Mouse (Mus musculus) limb, embryonic 12.5 days (tissue): ENCODE data around the gene Sh3d19. TPM values are rescaled to one million over a fixed set of nuclear protein-coding genes. Genes with fewer than 3 reads are reported as not detected.

Experiments used
- ATAC-seq: fragments of 200-750 bp; cut with Nextera tagmentation; 2 replicates; pipeline ENCODE4 v1.8.0; 2017; ENCODE audit warnings: low read depth, moderate TSS enrichment; ENCODE audit not compliant: insufficient number of reproducible peaks, insufficient read depth, low FRiP score, low TSS enrichment
- H3K27ac ChIP-seq: fragments of 300-500 bp; sonication (generic); 2 replicates; pipeline ENCODE4 v1.5.1; 2016; ENCODE audit warnings: mild to moderate bottlenecking, moderate library complexity
- H3K27me3 ChIP-seq: fragments of 300-500 bp; sonication (generic); 2 replicates; pipeline ENCODE4 v1.6.1; 2016; ENCODE audit warnings: mild to moderate bottlenecking, moderate library complexity
- H3K36me3 ChIP-seq: fragments of 300-500 bp; sonication (generic); 2 replicates; pipeline ENCODE4 v1.6.1; 2016; ENCODE audit warnings: mild to moderate bottlenecking, moderate library complexity
- H3K4me1 ChIP-seq: fragments of 300-500 bp; sonication (generic); replicated peaks from 2 replicates; pipeline ENCODE4 v1.6.1; 2016
- H3K4me2 ChIP-seq: fragments of 300-500 bp; sonication (generic); 2 replicates; pipeline ENCODE4 v1.6.1; 2016; ENCODE audit warnings: mild to moderate bottlenecking, moderate library complexity
- H3K4me3 ChIP-seq: fragments of 300-500 bp; sonication (generic); replicated peaks from 2 replicates; pipeline ENCODE4 v1.5.1; 2016; ENCODE audit warnings: mild to moderate bottlenecking
- H3K9ac ChIP-seq: fragments of 300-500 bp; sonication (generic); replicated peaks from 2 replicates; pipeline ENCODE4 v1.6.1; 2016; ENCODE audit warnings: mild to moderate bottlenecking, moderate library complexity
- H3K9me3 ChIP-seq: fragments of 300-500 bp; sonication (generic); 2 replicates; pipeline ENCODE4 v1.6.1; 2016; ENCODE audit warnings: mild to moderate bottlenecking, moderate library complexity
- WGBS: fragments of 180-500 bp; shearing (Covaris S2); methylation state at CpG from one replicate; pipeline ENCODE4 v1.1.7; 2016; 5-methylcytosine and 5-hydroxymethylcytosine counted together
- polyA plus RNA-seq: library from polyadenylated mRNA; unstranded; fragments of >200 nt; fragmentation: Nextera tagmentation; extraction: Ambion mirVana; gene quantifications from 2 replicates; pipeline ENCODE4 v1.2.1, GENCODE M21; 2016

Gene Sh3d19
- polyA plus RNA-seq, 1 experiment from 2014 or later, result 20.6 TPM

DNA sequence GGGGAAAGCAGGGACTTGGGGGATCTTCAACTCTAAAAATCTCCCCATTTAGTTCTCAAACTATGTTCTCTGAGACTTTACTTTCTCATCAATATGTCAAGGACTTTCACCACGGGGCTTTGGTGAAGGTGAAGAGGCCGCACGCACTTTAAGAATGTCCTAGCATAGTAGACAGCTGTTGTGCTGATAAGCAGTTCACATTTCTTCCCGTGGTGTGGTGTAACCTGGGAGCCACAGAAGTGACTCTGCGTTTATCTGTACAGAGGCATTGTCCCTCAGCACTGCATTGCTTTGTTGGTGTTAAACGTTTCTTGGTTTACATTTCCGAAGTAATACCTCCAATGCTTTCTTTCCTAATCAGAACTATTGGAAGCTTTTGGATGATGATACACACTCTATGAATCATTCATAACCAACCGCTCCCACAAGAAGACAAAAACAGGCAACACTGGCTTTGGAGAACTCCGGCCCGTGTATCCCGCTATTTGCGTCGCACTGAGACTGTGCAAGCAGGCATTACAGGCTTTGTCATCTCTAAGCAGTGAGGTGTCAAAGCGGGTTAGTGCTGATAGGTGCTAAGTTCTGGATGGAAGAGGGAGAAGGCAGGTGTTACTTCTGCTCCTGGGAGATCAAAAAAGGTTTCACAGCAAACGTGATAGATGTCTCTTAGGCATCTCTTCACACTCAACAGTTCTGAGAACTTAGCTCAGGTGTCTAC is 57.9 kb downstream of the Sh3d19 start:
- no peak overlapping the region for H3K9ac ChIP-seq
- H3K9me3 ChIP-seq, result no peaks in the 10 kb centered on the region
- H3K27me3 ChIP-seq, result no peaks in the 10 kb centered on the region
- H3K36me3 ChIP-seq, result no peaks in the 10 kb centered on the region
- H3K27ac ChIP-seq, result no peak overlapping the region
- peaks cover 22% of the 10 kb centered on the region for H3K4me1 ChIP-seq
- WGBS, result 86% methylated on average over 15 of the region's 15 CpGs
- H3K4me2 ChIP-seq, result no peak overlapping the region
- no peak for ATAC-seq
- H3K4me3 ChIP-seq, result no peak overlapping the region

DNA sequence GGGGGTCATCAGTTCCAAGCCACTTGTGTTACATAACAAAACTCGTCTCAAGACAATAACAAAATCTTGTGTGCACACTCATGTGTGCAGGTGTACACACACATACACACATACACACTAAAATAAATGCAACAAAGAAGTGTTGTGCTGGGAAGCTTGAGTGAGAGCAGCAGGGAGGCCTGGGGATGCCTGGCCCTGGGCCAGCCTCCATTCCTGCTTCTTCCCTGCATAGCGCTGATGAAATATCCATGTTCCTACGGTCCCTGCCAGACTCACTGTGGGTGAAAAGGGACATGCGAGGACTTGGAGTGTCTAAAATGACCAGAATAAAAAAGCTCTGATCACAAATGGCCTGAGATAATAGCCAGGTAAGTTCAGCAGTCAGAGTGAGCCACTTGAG is 59.7 kb downstream of the Sh3d19 start:
- no peaks in the 10 kb centered on the region for H3K27me3 ChIP-seq
- H3K9ac ChIP-seq, result no peak overlapping the region
- peaks cover 8% of the 10 kb centered on the region; the same call in 1 of the 2 replicates for H3K4me1 ChIP-seq
- ATAC-seq, result no peak
- no peak overlapping the region for H3K4me3 ChIP-seq
- H3K27ac ChIP-seq, result no peak overlapping the region
- no peaks in the 10 kb centered on the region for H3K9me3 ChIP-seq
- no peak overlapping the region for H3K4me2 ChIP-seq
- H3K36me3 ChIP-seq, result no peaks in the 10 kb centered on the region
- WGBS, result 69% methylated on average over 4 of the region's 4 CpGs

DNA sequence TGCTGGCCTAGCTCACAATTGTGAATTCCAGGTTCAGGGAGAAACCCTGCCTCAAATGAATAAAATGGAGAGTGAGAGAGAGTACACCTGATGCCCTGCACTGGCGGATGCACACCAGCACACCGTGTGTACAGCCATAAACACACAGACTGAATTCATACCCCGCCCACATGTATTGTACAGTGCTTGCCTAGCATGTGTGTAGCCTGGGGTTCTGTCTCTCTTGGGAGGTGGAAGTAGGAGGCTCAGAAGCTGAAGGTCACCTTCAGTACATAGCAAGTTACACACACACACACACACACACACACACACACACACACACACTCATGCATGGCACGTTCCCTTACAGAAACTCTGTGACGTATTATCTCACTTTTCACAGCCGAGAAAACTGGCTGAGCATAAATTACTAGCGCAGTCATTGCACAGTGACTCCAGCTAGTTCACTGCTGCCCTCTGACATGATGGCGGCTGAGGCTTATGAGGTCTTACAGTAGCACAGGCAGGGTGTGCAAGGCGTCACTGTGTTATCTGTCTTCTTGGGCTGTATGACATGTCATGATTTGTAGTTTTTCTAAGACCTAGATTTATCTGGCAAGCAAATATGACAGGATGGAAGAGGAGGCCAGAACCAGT is 62.7 kb downstream of the Sh3d19 start:
- no peak overlapping the region for H3K4me2 ChIP-seq
- peaks cover 9% of the 10 kb centered on the region for H3K4me1 ChIP-seq
- H3K9me3 ChIP-seq, result no peaks in the 10 kb centered on the region
- peaks cover 6% of the 10 kb centered on the region; the same call in 1 of the 2 replicates for H3K36me3 ChIP-seq
- 80% methylated on average over 9 of the region's 9 CpGs for WGBS
- no peak overlapping the region for H3K9ac ChIP-seq
- no peak overlapping the region for H3K27ac ChIP-seq
- no peak overlapping the region for H3K4me3 ChIP-seq
- H3K27me3 ChIP-seq, result no peaks in the 10 kb centered on the region
- no peak for ATAC-seq

DNA sequence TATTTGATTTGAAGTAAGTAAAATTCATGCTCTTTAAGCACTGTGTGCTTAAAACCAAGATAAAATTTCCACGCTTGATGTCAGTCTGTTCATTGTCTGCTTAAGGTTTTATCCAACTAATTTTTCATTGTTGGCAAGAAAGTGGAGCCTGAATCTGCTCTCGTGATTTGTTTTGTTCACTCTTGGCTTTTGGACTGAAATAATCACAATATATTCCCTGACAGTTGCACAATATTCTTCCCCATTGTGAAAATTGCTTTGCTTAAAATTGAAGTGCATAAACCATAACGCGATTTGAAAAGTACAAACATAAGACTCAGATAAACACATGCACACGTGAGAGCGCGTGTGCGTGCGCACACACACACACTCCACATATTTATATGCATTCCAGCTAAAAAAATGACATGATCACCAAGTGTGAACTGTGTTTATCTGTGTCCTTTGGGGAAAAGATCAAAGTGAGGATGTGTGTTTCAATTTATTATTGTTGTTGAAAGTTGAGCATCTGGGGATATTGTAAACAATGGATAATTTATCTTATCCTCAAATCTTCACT is 67.1 kb downstream of the Sh3d19 start:
- WGBS, result 94% methylated on average over 9 of the region's 9 CpGs
- H3K4me1 ChIP-seq, result peaks cover 20% of the 10 kb centered on the region
- H3K4me3 ChIP-seq, result no peak overlapping the region
- peaks cover 9% of the 10 kb centered on the region for H3K36me3 ChIP-seq
- no peak overlapping the region for H3K4me2 ChIP-seq
- no peaks in the 10 kb centered on the region; the same call in 1 of the 2 replicates for H3K9me3 ChIP-seq
- H3K27ac ChIP-seq, result no peak overlapping the region
- H3K9ac ChIP-seq, result no peak overlapping the region
- H3K27me3 ChIP-seq, result no peaks in the 10 kb centered on the region
- ATAC-seq, result no peak

DNA sequence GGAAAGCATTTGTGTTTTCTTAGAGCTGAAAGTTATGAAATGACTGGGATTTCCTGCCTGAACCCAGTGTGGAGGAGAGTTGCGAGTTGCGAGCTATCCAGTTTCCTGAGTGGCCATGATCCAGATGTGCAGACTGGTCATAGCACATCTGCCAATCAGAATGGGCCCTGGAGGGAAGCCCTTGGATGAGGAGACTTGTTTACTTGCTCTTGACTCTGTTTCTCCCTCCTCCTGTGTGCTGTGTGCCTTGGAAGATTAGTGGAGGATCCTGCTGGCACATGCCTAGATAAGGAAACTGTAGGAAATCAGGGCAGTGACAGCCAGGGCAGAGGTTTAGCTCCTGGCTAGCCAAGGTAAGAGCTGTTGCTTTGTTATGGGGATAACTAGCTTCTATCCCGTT is 67.7 kb downstream of the Sh3d19 start:
- Histone ChIP-seq H3K36me3 (peaks cover 12% of the 10 kb centered on the region), H3K4me3 (no peak overlapping the region), H3K27me3 (no peaks in the 10 kb centered on the region), H3K27ac (no peak overlapping the region), H3K4me2 (no peak overlapping the region), H3K9ac (no peak overlapping the region), H3K4me1 (peaks cover 20% of the 10 kb centered on the region), H3K9me3 (no peaks in the 10 kb centered on the region; the same call in 1 of the 2 replicates)
- 39% methylated on average over 3 of the region's 3 CpGs for WGBS
- no peak for ATAC-seq

DNA sequence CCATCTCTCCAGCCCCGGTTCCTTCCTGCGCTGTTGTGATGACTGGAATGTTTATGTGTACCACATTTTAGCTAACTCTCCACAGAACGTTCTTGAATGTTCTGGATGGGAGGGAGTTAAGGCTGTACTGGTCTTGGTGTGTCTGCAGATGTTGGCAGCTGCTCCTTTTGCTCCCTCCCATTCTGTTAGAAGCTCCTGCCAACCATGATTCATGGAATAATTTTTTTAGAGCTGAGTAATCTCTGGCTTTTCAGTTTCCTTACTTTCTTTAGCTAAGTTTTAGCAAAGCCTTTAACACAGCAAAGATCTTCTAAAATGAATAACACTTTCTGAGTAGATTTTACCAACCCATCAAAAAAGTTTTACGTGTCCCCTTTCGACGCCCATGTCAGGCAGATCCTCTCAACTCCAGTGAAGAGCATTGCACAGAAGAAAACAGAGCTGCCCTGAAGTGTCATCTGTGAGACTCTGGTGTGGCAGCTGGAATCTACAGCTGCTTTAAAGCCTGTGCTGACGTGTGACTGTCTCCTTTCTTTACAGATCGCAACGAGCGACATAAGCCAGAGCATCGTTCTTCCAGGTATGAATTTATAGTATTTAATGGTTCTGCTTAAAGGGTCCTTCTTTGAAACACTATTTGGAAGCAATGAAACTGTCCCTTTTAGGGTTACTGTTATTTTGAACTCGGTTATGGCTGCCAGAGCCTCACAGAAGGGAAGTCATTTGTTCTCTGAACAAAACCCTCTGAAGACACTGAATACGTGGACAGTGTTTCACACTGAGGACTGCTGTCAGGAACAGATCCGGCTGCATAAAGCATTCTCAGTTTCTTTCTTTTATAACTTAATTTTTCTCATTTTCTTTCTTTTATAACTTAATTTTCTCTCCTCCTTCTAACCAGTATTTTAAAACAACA is 69.6 kb downstream of the Sh3d19 start:
- no peak overlapping the region for H3K4me2 ChIP-seq
- H3K27ac ChIP-seq, result no peak overlapping the region
- no peak overlapping the region for H3K9ac ChIP-seq

DNA sequence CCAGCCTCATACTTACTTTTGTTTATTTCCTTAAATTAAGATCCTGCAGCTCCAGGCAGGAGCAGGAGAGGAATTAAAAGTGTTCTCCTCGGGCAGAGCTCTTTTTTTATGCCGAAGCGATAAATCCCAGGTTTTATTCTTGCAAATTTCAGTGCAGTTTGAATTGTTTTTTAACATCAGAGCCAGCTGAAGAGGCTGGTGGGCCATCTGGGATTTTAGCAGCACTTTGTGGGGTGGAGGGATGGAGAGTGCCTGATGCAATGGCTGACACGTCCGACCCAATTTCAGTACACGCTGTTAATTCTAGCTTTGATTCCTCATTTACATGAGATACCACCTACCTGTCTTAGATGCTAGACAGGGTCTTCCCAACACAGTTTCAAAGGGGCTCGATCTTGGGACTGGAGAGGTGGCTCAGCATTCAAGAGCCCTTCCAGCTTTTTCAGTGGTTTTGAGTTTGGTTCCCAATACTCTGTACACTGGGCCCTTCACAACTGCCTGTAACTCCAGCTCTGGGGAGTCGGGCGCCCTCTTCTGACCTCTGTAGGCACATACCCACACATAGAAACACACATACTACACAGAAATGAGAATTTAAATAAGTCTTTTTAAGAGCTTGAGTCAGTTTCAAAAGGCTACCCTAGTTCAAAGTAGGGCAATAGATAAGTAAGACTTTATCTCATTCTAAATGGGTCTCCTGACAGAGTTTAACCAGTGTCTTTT is 76.9 kb downstream of the Sh3d19 start:
- no peak overlapping the region for H3K9ac ChIP-seq
- ATAC-seq, result no peak
- no peak overlapping the region for H3K4me3 ChIP-seq
- no peaks in the 10 kb centered on the region for H3K27me3 ChIP-seq
- WGBS, result 92% methylated on average over 9 of the region's 9 CpGs
- H3K9me3 ChIP-seq, result peaks cover 10% of the 10 kb centered on the region; the same call in 1 of the 2 replicates
- no peak overlapping the region for H3K27ac ChIP-seq
- H3K4me1 ChIP-seq, result peaks cover 4% of the 10 kb centered on the region; the same call in 1 of the 2 replicates
- H3K4me2 ChIP-seq, result no peak overlapping the region
- peaks cover 29% of the 10 kb centered on the region for H3K36me3 ChIP-seq

More for the DNA sequence above, 69.6 kb downstream of the Sh3d19 start:
- no peak for ATAC-seq
- Histone ChIP-seq H3K4me1 (peaks cover 20% of the 10 kb centered on the region), H3K4me3 (no peak overlapping the region), H3K27me3 (no peaks in the 10 kb centered on the region), H3K9me3 (no peaks in the 10 kb centered on the region; the same call in 1 of the 2 replicates), H3K36me3 (peaks cover 12% of the 10 kb centered on the region)
- WGBS, result 59% methylated on average over 14 of the region's 14 CpGs

DNA sequence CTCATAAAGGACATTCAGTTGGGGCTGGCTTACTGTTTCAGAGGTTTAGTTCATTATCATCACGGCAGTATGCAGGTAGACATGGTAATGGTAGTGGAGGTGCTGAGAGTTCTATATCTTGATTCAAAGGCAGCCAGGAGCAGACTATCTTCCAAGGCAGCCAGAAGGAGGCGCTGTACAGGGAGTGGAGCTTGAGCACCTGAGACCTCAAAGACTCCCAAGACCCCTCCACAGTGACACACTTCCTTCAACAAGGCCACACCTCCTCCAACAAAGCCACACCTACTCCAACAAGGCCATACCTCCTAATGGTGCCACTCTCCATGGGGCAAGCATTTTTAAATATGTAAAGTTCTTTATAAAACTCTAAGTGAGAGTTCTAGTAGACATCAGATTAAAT is 78.1 kb downstream of the Sh3d19 start:
- H3K36me3 ChIP-seq, result peaks cover 24% of the 10 kb centered on the region
- 86% methylated on average over 2 of the region's 2 CpGs for WGBS
- no peak overlapping the region for H3K27ac ChIP-seq
- peaks cover 10% of the 10 kb centered on the region; the same call in 1 of the 2 replicates for H3K9me3 ChIP-seq
- no peak overlapping the region for H3K9ac ChIP-seq
- H3K4me2 ChIP-seq, result no peak overlapping the region
- no peak for ATAC-seq
- peaks cover 16% of the 10 kb centered on the region for H3K4me1 ChIP-seq
- no peaks in the 10 kb centered on the region for H3K27me3 ChIP-seq
- no peak overlapping the region for H3K4me3 ChIP-seq

DNA sequence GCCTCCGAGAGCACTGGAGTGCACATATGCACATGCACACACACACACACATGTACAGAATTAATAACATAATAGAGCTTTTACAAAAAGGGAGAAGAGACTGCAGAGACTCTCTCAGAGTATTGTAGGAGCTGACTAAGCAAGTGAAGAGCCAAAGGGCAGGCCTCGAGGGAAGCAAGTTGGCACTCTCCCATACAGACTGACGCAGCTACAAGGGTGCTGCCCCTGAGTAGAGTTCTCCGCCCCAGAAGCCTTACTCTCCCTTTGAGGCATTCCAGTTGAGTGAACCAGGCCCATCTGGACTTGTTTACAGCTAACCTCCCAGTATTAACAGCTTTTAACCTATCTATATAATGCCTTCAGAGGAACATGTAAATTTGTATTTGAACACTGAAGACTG is 85.8 kb downstream of the Sh3d19 start:
- ATAC-seq, result no peak
- Histone ChIP-seq H3K9ac (no peak overlapping the region), H3K4me1 (peaks cover 25% of the 10 kb centered on the region), H3K4me3 (no peak overlapping the region), H3K27me3 (no peaks in the 10 kb centered on the region), H3K9me3 (no peaks in the 10 kb centered on the region), H3K4me2 (no peak overlapping the region), H3K27ac (no peak overlapping the region), H3K36me3 (no peaks in the 10 kb centered on the region)
- WGBS, result 59% methylated on average over 4 of the region's 4 CpGs

DNA sequence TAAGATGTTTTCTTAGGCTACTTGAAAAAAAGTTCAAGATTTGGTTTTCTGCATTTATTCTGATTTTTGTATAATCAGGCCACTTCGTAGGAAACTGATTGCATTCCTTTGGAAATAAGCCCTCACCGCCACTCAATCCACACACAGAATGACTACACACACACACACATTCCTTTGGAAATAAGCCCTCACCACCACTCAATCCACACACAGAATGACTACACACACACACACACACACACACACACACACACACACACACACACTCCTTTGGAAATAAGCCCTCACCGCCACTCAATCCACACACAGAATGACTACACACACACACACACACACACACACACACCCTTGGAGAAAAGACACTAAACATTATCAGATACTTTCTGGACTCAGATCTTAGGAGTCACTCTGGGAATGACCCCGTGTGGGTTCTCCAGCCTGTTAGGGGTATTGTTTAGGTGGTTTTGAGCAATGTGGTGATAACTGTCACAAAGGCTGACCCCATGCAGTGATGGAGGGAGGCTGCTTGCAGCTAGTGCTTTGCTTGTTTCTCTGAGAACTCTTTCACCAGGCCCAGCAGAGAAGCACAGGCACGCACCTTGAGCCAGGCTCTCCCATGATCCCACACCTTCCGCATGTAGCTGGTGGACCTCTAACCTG is 86.7 kb downstream of the Sh3d19 start:
- Histone ChIP-seq H3K9ac (no peak overlapping the region), H3K36me3 (no peaks in the 10 kb centered on the region), H3K4me3 (no peak overlapping the region), H3K4me1 (peaks cover 24% of the 10 kb centered on the region), H3K27me3 (no peaks in the 10 kb centered on the region), H3K4me2 (no peak overlapping the region), H3K27ac (no peak overlapping the region), H3K9me3 (no peaks in the 10 kb centered on the region)
- 72% methylated on average over 6 of the region's 6 CpGs for WGBS
- ATAC-seq, result no peak
